Mouse (Mus musculus): ENCODE data around the gene Cpm. TPM values are rescaled to one million over a fixed set of nuclear protein-coding genes. Genes with fewer than 3 reads are reported as not detected.

Gene Cpm
- polyA plus RNA-seq, 2 experiments, result 24.4 to 41.6 TPM

DNA sequence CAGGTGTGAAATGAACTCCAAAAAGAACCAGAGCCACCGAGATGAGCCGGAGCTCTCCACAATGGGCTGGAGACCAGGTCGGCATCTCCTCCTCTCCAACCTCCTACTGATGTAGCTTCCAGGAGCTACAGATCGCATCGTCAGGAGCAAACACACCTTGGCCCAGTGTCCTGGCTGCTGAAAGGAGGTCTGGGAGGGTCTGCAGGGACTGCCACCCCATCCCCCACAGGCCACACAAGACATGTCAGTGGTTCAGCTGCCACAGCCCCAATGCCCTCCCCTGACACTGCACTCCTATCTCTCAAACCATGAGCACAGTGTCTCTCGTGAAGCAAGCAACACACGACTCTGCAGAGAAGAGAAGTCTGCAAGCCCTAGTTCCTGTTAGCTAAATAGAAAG lies 20.8 kb upstream of the Cpm start:
- Histone ChIP-seq H3K9me3 (ENCODE audit: control insufficient read depth, low read length) (no peaks in the 10 kb centered on the region), H3K4me1 (ENCODE audit: control insufficient read depth, insufficient read depth, low read length) (no peaks in the 10 kb centered on the region), H3K36me3 (ENCODE audit: control insufficient read depth, insufficient read depth, low read length) (no peaks in the 10 kb centered on the region), H3K27me3 (ENCODE audit: control insufficient read depth, insufficient read depth, low read length) (no peaks in the 10 kb centered on the region), H3K4me2 (replicated peaks; ENCODE audit: low read depth, low read length, severe bottlenecking) (no peak overlapping the region), H3K9ac (ENCODE audit: low read depth, low read length, severe bottlenecking) (no peak overlapping the region), H3K27ac (replicated peaks; ENCODE audit: low read depth, low read length) (no peak overlapping the region), H3K4me3 (replicated peaks; ENCODE audit: low read length) (no peak overlapping the region)
- no peak for TF ChIP-seq POLR2A (IDR thresholded peaks at IDR 0.05; ENCODE audit: borderline replicate concordance, extremely low read depth, insufficient read depth, insufficient read length)
- DNase-seq (ENCODE audit: low spot score) (no peak), ATAC-seq (ENCODE audit: low FRiP score, low read depth) (no peak)
- WGBS, result 91% methylated on average over 5 of the region's 7 CpGs

DNA sequence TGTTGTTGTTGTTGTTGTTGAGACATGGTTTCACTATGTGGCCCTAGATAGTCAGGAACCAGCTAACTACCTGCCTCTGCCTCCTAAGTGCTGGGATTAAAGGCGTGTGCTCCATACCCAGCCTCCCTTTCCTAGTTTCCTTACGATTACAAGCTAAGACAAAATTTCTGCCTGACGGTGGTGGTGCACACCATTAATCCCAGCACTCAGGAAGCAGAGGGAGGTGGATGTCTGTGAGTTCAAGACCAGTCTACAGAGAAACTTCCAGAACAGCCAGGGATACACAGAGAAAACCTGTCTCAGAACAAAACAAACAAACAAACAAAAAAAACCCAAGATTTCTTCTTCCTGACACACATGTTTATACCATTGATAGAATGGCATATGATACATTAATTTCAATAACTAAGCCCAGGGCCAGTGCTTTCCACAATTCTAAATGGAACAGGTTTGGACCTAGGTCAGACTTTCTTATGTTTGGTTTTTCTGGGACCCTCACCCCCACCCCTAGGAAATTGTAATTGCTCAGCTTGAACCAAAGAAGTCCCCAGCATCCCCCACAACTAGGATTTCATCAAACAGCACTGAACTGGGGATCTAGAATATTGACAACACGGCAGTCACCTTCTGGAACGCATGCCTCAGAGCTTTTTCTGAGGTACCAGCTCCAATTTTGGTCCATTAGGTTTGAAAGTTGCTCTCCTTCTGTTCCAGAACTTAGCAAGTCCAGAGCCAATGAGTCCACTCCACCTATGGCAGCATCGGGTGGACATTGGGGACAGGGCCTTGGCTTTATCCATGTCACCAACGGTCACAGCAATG lies 20.1 kb upstream of the Cpm start:
- Histone ChIP-seq H3K4me2 (replicated peaks; ENCODE audit: low read depth, low read length, severe bottlenecking) (no peak overlapping the region), H3K4me3 (replicated peaks; ENCODE audit: low read length) (no peak overlapping the region), H3K9me3 (ENCODE audit: control insufficient read depth, low read length) (no peaks in the 10 kb centered on the region), H3K27ac (replicated peaks; ENCODE audit: low read depth, low read length) (no peak overlapping the region), H3K36me3 (ENCODE audit: control insufficient read depth, insufficient read depth, low read length) (no peaks in the 10 kb centered on the region), H3K4me1 (ENCODE audit: control insufficient read depth, insufficient read depth, low read length) (no peaks in the 10 kb centered on the region), H3K27me3 (ENCODE audit: control insufficient read depth, insufficient read depth, low read length) (no peaks in the 10 kb centered on the region), H3K9ac (ENCODE audit: low read depth, low read length, severe bottlenecking) (no peak overlapping the region)
- TF ChIP-seq POLR2A (IDR thresholded peaks at IDR 0.05; ENCODE audit: borderline replicate concordance, extremely low read depth, insufficient read depth, insufficient read length), result no peak
- DNase-seq (ENCODE audit: low spot score) (no peak), ATAC-seq (ENCODE audit: low FRiP score, low read depth) (no peak)
- WGBS, result 82% methylated on average over 7 of the region's 7 CpGs

DNA sequence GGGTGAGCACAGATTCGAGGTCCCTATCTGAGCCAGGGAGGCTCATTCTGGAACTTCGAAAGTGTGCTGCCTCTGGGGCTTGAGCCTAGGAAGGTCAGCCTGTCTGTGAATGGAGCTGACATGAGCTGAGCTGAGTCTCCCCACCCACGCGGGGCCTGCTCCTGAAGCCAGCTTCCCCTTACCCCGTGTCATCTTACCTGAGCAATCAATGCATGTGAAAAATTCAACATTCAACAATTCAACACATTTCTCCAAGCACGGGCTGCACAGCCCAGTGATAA lies 19.6 kb upstream of the Cpm start:
- H3K4me3 ChIP-seq (replicated peaks; ENCODE audit: low read length), result no peak overlapping the region
- H3K4me1 ChIP-seq (ENCODE audit: control insufficient read depth, insufficient read depth, low read length), result no peaks in the 10 kb centered on the region
- ATAC-seq (ENCODE audit: low FRiP score, low read depth) (no peak), DNase-seq (ENCODE audit: low spot score) (no peak)
- H3K4me2 ChIP-seq (replicated peaks; ENCODE audit: low read depth, low read length, severe bottlenecking), result no peak overlapping the region
- WGBS, result 89% methylated on average over 6 of the region's 6 CpGs
- H3K27ac ChIP-seq (replicated peaks; ENCODE audit: low read depth, low read length), result no peak overlapping the region
- H3K27me3 ChIP-seq (ENCODE audit: control insufficient read depth, insufficient read depth, low read length), result no peaks in the 10 kb centered on the region
- H3K9me3 ChIP-seq (ENCODE audit: control insufficient read depth, low read length), result no peaks in the 10 kb centered on the region
- no peaks in the 10 kb centered on the region for H3K36me3 ChIP-seq (ENCODE audit: control insufficient read depth, insufficient read depth, low read length)
- TF ChIP-seq POLR2A (IDR thresholded peaks at IDR 0.05; ENCODE audit: borderline replicate concordance, extremely low read depth, insufficient read depth, insufficient read length), result no peak
- H3K9ac ChIP-seq (ENCODE audit: low read depth, low read length, severe bottlenecking), result no peak overlapping the region

DNA sequence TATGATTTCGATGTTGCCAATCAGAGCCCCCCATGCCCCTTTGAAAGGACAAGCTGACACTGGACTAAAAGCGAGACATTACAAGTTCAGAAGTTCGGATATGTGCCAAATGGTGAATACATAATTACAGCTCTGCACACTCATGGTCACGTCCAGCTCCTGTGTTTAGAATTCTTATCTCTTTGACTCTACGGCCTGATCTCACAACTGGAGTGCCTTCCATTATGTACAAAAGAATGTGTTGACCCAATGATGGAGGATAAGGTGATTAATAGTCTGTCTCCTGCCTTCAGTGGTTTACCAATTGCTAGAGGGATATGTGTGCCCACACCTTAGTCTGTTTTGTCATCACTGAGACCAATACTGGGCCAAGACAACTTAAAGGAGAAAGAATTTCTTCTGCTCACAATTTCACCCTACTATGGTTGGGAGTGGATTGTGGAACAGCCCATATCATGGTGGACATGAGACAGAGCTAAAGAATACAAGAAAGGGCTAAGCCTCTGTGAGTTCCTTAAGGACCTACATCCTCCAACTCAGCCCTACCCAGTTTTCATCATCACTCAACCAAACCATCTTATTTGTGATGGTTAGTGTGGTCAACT lies 19.0 kb upstream of the Cpm start:
- no peak overlapping the region for H3K9ac ChIP-seq (ENCODE audit: low read depth, low read length, severe bottlenecking)
- H3K4me3 ChIP-seq (replicated peaks; ENCODE audit: low read length), result no peak overlapping the region
- ATAC-seq (ENCODE audit: low FRiP score, low read depth) (no peak), DNase-seq (ENCODE audit: low spot score) (no peak)
- no peak overlapping the region for H3K4me2 ChIP-seq (replicated peaks; ENCODE audit: low read depth, low read length, severe bottlenecking)
- H3K9me3 ChIP-seq (ENCODE audit: control insufficient read depth, low read length), result no peaks in the 10 kb centered on the region
- no peak overlapping the region for H3K27ac ChIP-seq (replicated peaks; ENCODE audit: low read depth, low read length)
- WGBS, result 92% methylated on average over 5 of the region's 5 CpGs
- H3K27me3 ChIP-seq (ENCODE audit: control insufficient read depth, insufficient read depth, low read length), result no peaks in the 10 kb centered on the region
- no peaks in the 10 kb centered on the region for H3K36me3 ChIP-seq (ENCODE audit: control insufficient read depth, insufficient read depth, low read length)
- no peak for TF ChIP-seq POLR2A (IDR thresholded peaks at IDR 0.05; ENCODE audit: borderline replicate concordance, extremely low read depth, insufficient read depth, insufficient read length)
- H3K4me1 ChIP-seq (ENCODE audit: control insufficient read depth, insufficient read depth, low read length), result no peaks in the 10 kb centered on the region

DNA sequence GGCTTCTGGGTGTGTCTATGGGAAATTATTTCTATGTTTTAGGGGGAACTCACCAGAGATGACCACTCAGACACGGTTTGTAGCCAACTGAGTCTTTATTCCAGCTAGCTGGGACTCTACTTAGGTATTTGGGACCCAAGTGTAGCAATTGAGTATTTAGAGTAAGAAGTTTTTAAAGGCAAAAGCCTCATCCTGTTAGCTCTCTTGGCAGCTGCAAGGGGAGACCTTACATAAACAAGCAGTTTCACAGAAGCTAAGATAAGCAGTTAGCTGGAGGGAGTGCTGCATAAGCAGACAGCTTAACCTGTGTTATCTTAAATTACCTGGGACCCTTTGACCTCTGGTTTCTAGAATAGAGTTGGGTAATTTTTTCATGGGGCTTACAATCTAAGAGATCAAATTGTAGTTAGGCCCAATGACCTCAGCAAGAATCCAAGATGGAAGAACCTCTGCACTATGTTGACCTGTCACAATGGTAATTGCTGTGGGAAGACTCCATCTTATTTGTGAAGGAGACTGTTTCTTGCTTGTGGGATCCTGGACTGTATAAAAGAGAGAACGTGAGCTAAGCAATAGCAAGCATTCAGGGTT lies 18.4 kb upstream of the Cpm start:
- H3K4me2 ChIP-seq (replicated peaks; ENCODE audit: low read depth, low read length, severe bottlenecking), result no peak overlapping the region
- H3K27ac ChIP-seq (replicated peaks; ENCODE audit: low read depth, low read length), result no peak overlapping the region
- TF ChIP-seq POLR2A (IDR thresholded peaks at IDR 0.05; ENCODE audit: borderline replicate concordance, extremely low read depth, insufficient read depth, insufficient read length), result no peak
- no peak overlapping the region for H3K9ac ChIP-seq (ENCODE audit: low read depth, low read length, severe bottlenecking)
- WGBS, result 83% methylated on average over 2 of the region's 2 CpGs
- no peak overlapping the region for H3K4me3 ChIP-seq (replicated peaks; ENCODE audit: low read length)
- H3K27me3 ChIP-seq (ENCODE audit: control insufficient read depth, insufficient read depth, low read length), result no peaks in the 10 kb centered on the region
- no peaks in the 10 kb centered on the region for H3K4me1 ChIP-seq (ENCODE audit: control insufficient read depth, insufficient read depth, low read length)
- DNase-seq (ENCODE audit: low spot score), result no peak
- H3K9me3 ChIP-seq (ENCODE audit: control insufficient read depth, low read length), result no peaks in the 10 kb centered on the region
- ATAC-seq (ENCODE audit: low FRiP score, low read depth), result no peak
- H3K36me3 ChIP-seq (ENCODE audit: control insufficient read depth, insufficient read depth, low read length), result no peaks in the 10 kb centered on the region
